Mouse (Mus musculus) kidney, embryonic 14.5 days (tissue): ENCODE measurements at regions not wholly inside any gene's neighbourhood (a gene's known extent, or its start where the extent isn't known, plus 50 kb on each side); places are given as distances from the start of the nearest gene placed in this dataset.

Source experiments
- ATAC-seq: fragments of 200-750 bp; cut with Nextera tagmentation; 2 replicates; pipeline ENCODE4 v1.8.0; 2017; ENCODE audit warnings: moderate number of reproducible peaks, mild to moderate bottlenecking, moderate TSS enrichment, moderate library complexity; ENCODE audit not compliant: low FRiP score, low TSS enrichment
- H3K27ac ChIP-seq: fragments of 300-500 bp; sonication (generic); 2 replicates; pipeline ENCODE4 v1.5.1; 2014; ENCODE audit warnings: low read depth, mild to moderate bottlenecking, low read length, moderate library complexity, mixed read lengths
- H3K27me3 ChIP-seq: fragments of 300-500 bp; sonication (generic); 2 replicates; pipeline ENCODE4 v1.6.1; 2014; ENCODE audit warnings: mild to moderate bottlenecking, low read length; ENCODE audit not compliant: control insufficient read depth, insufficient read depth
- H3K36me3 ChIP-seq: fragments of 300-500 bp; sonication (generic); 2 replicates; pipeline ENCODE4 v1.6.1; 2014; ENCODE audit warnings: low read length, mixed read lengths; ENCODE audit not compliant: control insufficient read depth, insufficient read depth
- H3K4me1 ChIP-seq: fragments of 300-500 bp; sonication (generic); 2 replicates; pipeline ENCODE4 v1.6.1; 2014; ENCODE audit warnings: low read length, mixed read lengths; ENCODE audit not compliant: control insufficient read depth, insufficient read depth
- H3K4me2 ChIP-seq: fragments of 300-500 bp; sonication (generic); replicated peaks from 2 replicates; pipeline ENCODE4 v1.6.1; 2014; ENCODE audit warnings: low read depth, mild to moderate bottlenecking, low read length
- H3K4me3 ChIP-seq: fragments of 300-500 bp; sonication (generic); 2 replicates; pipeline ENCODE4 v1.5.1; 2014; ENCODE audit warnings: mild to moderate bottlenecking, low read length
- H3K9ac ChIP-seq: fragments of 300-500 bp; sonication (generic); 2 replicates; pipeline ENCODE4 v1.6.1; 2014; ENCODE audit warnings: low read depth, mild to moderate bottlenecking, low read length, moderate library complexity
- H3K9me3 ChIP-seq: fragments of 300-500 bp; sonication (generic); 2 replicates; pipeline ENCODE4 v1.6.1; 2016; ENCODE audit warnings: low read length; ENCODE audit not compliant: control insufficient read depth
- WGBS: fragments of 180-500 bp; shearing (Covaris S2); extraction: QIAGEN DNeasy Blood & Tissue Kit; methylation state at CpG from one replicate; pipeline ENCODE4 v1.1.7; 2014; 5-methylcytosine and 5-hydroxymethylcytosine counted together

DNA sequence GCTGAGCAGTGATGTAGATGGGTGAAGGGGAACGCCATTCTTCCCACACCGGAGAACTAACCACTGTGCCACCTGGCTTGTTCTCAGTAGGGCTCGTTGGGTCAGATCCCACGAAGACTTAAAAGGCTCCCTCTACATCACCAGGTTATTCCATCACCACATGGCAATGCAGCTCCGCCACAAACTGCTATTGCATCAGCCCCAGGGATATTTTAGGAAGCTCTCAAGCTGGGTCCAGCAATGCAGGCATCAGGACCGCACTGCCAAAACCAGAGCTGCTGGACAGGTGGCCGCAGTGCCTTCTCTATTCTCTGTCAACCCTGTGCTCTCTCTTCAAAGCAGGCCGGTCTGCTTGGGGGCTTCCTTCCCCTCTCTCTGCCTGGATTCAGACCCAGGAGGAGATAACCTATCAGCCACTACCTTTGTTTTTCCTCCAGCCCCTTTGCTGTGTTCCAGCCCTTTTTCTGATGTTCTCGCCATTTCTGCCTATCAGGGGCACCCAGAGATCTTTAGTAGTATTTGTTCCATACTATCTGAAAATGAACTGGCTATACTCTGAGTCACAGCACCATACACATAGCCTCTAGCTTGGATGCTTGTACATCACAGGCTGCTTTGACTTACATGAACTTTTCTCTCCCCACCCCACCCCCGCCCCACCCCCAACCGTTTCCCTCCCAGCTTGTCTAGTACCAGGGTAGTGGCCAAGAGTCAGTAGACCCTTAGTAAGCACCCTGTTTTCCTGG is 87.8 kb upstream of the Ssbp2 start:
- H3K4me1 ChIP-seq, result peaks cover 31% of the 10 kb centered on the region

DNA sequence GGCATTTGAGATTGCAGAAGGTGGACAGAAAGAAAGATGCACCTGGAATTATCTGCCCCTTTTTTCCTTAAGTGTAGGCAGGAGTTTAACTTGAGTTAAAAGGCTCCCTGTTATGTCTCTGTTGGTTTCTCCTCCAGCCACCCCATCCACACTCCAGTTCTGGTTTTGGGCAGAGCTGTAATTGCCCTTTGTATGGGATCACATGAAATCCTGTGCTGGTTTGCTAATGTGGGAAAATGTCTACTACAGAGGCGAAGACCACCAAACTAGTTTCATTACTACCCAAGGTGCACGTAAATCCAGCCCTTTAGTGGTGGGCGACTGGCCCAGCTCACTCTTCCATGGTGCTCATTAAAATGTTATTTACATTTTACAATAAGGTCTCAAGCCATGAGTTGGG is 85.9 kb upstream of the Ssbp2 start:
- Histone ChIP-seq H3K36me3 (no peaks in the 10 kb centered on the region), H3K27ac (peak overlapping the region; percentile 77), H3K4me1 (peaks cover 31% of the 10 kb centered on the region), H3K27me3 (no peaks in the 10 kb centered on the region), H3K4me2 (no peak overlapping the region), H3K9ac (no peak overlapping the region), H3K4me3 (no peak overlapping the region), H3K9me3 (no peaks in the 10 kb centered on the region)
- ATAC-seq, result no peak
- WGBS, result 6% methylated on average over 3 of the region's 3 CpGs

More for the DNA sequence above, 87.8 kb upstream of the Ssbp2 start:
- no peaks in the 10 kb centered on the region for H3K27me3 ChIP-seq
- H3K9ac ChIP-seq, result no peak overlapping the region
- WGBS, result 66% methylated on average over 11 of the region's 11 CpGs
- H3K27ac ChIP-seq, result peak overlapping the region; percentile 99; the same call in 1 of the 2 replicates
- no peak for ATAC-seq
- H3K9me3 ChIP-seq, result no peaks in the 10 kb centered on the region
- H3K36me3 ChIP-seq, result no peaks in the 10 kb centered on the region
- H3K4me3 ChIP-seq, result no peak overlapping the region
- no peak overlapping the region for H3K4me2 ChIP-seq

- H3K36me3 ChIP-seq, result no peaks in the 10 kb centered on the region
- ATAC-seq, result no peak
- H3K27ac ChIP-seq, result no peak overlapping the region
- H3K9me3 ChIP-seq, result no peaks in the 10 kb centered on the region
- H3K27me3 ChIP-seq, result no peaks in the 10 kb centered on the region
- H3K4me1 ChIP-seq, result peaks cover 23% of the 10 kb centered on the region
- no peak overlapping the region for H3K4me3 ChIP-seq
- H3K9ac ChIP-seq, result no peak overlapping the region
- 75% methylated on average over 3 of the region's 3 CpGs for WGBS
- H3K4me2 ChIP-seq, result no peak overlapping the region
Observed at GRCm38 (mm10) chr13:91376556-91376955, 83.5 kb upstream of the Ssbp2 start.

- H3K4me1 ChIP-seq, result peaks cover 15% of the 10 kb centered on the region
- WGBS, result 98% methylated on average over 7 of the region's 7 CpGs
- no peak overlapping the region for H3K9ac ChIP-seq
- H3K4me3 ChIP-seq, result no peak overlapping the region
- no peaks in the 10 kb centered on the region for H3K9me3 ChIP-seq
- no peaks in the 10 kb centered on the region for H3K27me3 ChIP-seq
- H3K27ac ChIP-seq, result no peak overlapping the region
- no peaks in the 10 kb centered on the region for H3K36me3 ChIP-seq
- H3K4me2 ChIP-seq, result no peak overlapping the region
- ATAC-seq, result no peak
Observed at GRCm38 (mm10) chr13:91377428-91377827, 82.7 kb upstream of the Ssbp2 start.

DNA sequence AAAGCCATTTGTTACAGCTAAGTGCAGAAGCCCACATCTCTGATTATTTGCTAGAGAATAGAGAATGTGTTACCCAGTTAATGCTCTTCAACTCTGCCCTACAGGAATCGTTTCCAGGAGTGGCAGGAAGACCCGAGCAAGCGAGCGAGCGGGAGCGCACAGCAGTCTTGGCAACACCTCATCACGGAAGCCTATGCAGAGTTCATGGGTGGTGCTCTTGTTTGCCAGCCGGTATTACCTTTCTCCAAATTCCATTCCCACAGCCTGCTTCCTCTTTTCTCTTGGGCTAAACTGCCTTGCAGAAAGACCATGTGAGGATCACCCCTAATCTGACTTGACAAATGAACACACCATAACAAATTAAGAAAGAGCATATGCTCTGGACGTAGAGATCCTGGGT is 82.1 kb upstream of the Ssbp2 start:
- Histone ChIP-seq H3K9ac (no peak overlapping the region), H3K36me3 (no peaks in the 10 kb centered on the region), H3K4me1 (peaks cover 9% of the 10 kb centered on the region), H3K4me2 (no peak overlapping the region), H3K9me3 (no peaks in the 10 kb centered on the region), H3K27me3 (no peaks in the 10 kb centered on the region), H3K4me3 (no peak overlapping the region), H3K27ac (no peak overlapping the region)
- 91% methylated on average over 9 of the region's 9 CpGs for WGBS
- no peak for ATAC-seq

DNA sequence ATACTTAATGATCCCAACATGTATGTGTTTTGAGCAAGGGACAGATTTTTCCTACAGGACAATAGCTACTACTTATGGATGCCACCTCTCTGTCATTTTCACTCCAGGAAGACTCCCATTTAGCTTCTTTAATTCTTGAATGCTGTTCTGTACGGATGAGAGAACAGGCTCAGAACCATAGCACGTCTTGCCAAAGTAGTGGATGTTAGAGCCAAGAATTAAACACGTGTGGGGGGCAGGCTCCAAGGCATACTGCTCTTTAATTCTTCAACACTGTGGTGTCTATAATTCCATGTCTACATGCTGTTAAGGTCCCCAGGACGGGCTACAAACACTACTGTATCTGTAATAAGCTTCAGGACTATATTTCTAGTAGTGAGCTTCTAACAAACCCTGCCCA is 74.7 kb upstream of the Ssbp2 start:
- ATAC-seq, result no peak
- H3K9me3 ChIP-seq, result no peaks in the 10 kb centered on the region
- no peak overlapping the region for H3K27ac ChIP-seq
- no peak overlapping the region for H3K4me3 ChIP-seq
- no peaks in the 10 kb centered on the region for H3K36me3 ChIP-seq
- no peak overlapping the region for H3K9ac ChIP-seq
- H3K27me3 ChIP-seq, result no peaks in the 10 kb centered on the region
- 75% methylated on average over 4 of the region's 4 CpGs for WGBS
- H3K4me2 ChIP-seq, result no peak overlapping the region
- H3K4me1 ChIP-seq, result no peaks in the 10 kb centered on the region

- peak; percentile 55; the same call in 1 of the 2 replicates for ATAC-seq
- H3K27ac ChIP-seq, result no peak overlapping the region
- H3K27me3 ChIP-seq, result no peaks in the 10 kb centered on the region
- H3K4me3 ChIP-seq, result no peak overlapping the region
- no peaks in the 10 kb centered on the region for H3K9me3 ChIP-seq
- H3K4me2 ChIP-seq, result no peak overlapping the region
- H3K4me1 ChIP-seq, result no peaks in the 10 kb centered on the region
- 60% methylated on average over 10 of the region's 10 CpGs for WGBS
- H3K36me3 ChIP-seq, result no peaks in the 10 kb centered on the region
- no peak overlapping the region for H3K9ac ChIP-seq
Observed at GRCm38 (mm10) chr13:91387913-91388312, 72.2 kb upstream of the Ssbp2 start.

DNA sequence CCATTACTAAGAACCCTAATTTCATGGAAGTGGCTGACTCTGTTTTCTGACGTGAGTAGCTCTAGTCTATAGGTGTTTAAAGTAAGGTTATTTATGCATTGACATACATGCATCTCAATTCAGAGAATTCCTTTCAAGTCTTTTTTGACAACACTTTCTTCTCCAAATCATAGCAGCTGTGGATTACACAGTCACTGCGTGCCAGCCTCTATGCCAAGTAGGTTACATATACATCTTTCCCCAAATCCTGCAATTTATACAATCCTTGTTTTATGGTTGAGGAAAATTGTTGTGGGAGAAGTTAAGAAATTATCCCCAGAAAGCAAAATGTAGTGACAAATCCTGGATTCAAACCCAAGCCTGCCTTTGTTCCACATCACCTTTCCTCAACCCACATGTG is 56.5 kb upstream of the Ssbp2 start:
- no peak overlapping the region for H3K4me3 ChIP-seq
- 92% methylated on average over 2 of the region's 2 CpGs for WGBS
- ATAC-seq, result no peak

DNA sequence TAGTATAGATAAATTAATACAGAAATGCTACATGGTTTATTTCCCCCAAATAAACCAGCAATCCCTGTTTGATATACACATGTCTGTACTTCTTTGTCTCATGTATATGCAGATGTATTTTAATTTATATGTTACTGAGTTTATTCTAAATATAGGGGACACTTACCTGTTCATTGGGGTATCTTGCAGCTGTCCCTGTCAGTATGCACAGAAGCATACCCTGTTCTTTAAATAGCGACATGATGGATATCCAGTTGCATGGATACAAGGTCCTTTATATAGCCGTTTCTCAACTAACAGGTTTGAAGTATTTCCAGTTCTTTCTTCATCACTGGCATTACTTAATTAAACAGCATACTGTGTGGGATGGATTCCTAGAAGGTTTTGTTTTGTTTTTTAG is 55.1 kb upstream of the Ssbp2 start:
- H3K27me3 ChIP-seq, result no peaks in the 10 kb centered on the region
- WGBS, result 95% methylated on average over 2 of the region's 2 CpGs
- H3K4me3 ChIP-seq, result no peak overlapping the region
- no peaks in the 10 kb centered on the region for H3K9me3 ChIP-seq
- H3K4me1 ChIP-seq, result no peaks in the 10 kb centered on the region
- H3K9ac ChIP-seq, result no peak overlapping the region
- no peaks in the 10 kb centered on the region for H3K36me3 ChIP-seq
- no peak for ATAC-seq
- no peak overlapping the region for H3K27ac ChIP-seq
- H3K4me2 ChIP-seq, result no peak overlapping the region

More for the DNA sequence above, 56.5 kb upstream of the Ssbp2 start:
- no peaks in the 10 kb centered on the region for H3K4me1 ChIP-seq
- H3K36me3 ChIP-seq, result no peaks in the 10 kb centered on the region
- H3K9me3 ChIP-seq, result no peaks in the 10 kb centered on the region
- no peak overlapping the region for H3K4me2 ChIP-seq
- no peaks in the 10 kb centered on the region for H3K27me3 ChIP-seq
- H3K9ac ChIP-seq, result no peak overlapping the region
- no peak overlapping the region for H3K27ac ChIP-seq
